Mouse (Mus musculus) megakaryocyte, embryonic 14.5 days (primary cell): Measurements from ENCODE around the gene Trim45.

Experiments
- FLI1 ChIP-seq: IDR thresholded peaks from 2 replicates; pipeline ENCODE4 v1.6.1; 2012; ENCODE audit warnings: low read length, inconsistent platforms, mixed read lengths
- GATA1 ChIP-seq: IDR thresholded peaks from 3 replicates; pipeline ENCODE4 v1.6.1; 2012; ENCODE audit warnings: mixed read lengths, low read length, inconsistent platforms, borderline replicate concordance

DNA sequence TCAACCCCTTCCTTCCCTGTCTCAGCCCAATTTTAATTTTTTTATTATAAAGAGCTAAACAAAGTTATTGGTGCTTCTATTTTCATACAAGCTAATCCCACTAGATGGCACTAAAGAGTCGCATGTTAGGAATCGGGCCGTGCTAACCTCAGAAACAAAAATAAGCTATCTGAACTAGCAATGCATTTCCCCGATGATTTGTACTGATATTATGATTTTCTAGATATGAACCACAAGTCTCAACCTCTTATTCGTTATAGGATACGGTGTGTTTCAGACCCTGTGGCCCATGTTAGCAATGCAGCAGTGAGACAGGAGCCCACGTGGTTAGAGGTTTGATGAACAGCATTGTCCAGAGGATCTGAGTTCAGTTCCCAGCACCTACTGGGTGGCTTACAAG lies 5.2 kb upstream of the Trim45 start:
- TF ChIP-seq GATA1: no peak
- no peak for TF ChIP-seq FLI1
